Mouse (Mus musculus) spleen, adult 2 months (tissue): Measurements from ENCODE around the gene Sspo.

ENCODE experiments used
- CTCF ChIP-seq: fragments of 200-500 bp; IDR thresholded peaks from 2 replicates; pipeline ENCODE4 v1.5.1; 2011; ENCODE audit warnings: mild to moderate bottlenecking, inconsistent platforms; ENCODE audit not compliant: insufficient read depth, insufficient read length, insufficient replicate concordance; ENCODE audit errors: extremely low read depth
- POLR2A ChIP-seq: fragments of 200-500 bp; IDR thresholded peaks from 2 replicates; pipeline ENCODE4 v1.6.1; 2011; ENCODE audit warnings: low read depth, low read length, inconsistent platforms

GRCm38 (mm10) chr6:48527901-48528300 lies 79.9 kb downstream of the Sspo start:
- TF ChIP-seq CTCF (no peak), POLR2A (no peak)
